Mouse (Mus musculus) embryo, embryonic 11 days (tissue): ENCODE results near the gene Slc25a25.

ENCODE experiments used
- DNase-seq: peaks from one replicate; pipeline ENCODE4 v3.0.0-alpha.2; 2015

The Slc25a25 gene

GRCm38 (mm10) chr2:32455101-32455500 lies 3.9 kb upstream of the Slc25a25 start:
- DNase-seq, result no peak

DNA sequence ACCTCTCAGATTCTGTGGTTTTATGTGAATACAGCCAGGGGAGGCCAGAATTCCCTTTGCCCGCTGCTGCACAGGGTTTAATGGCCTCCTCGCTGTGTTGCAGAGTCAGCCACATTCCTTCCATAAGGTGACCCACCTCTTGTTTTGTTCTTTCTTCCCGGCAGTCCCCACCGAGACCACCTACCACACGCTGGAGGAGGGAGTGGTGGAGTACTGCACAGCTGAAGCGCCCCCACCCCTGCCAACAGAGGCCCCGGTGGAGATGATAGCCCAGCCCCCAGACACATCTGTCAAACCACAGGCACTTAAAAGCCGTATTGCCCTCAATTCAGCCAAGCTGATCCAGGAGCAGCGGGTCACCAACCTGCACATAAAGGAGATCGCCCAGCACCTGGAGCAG lies 3.4 kb upstream of the Slc25a25 start:
- no peak for DNase-seq

DNA sequence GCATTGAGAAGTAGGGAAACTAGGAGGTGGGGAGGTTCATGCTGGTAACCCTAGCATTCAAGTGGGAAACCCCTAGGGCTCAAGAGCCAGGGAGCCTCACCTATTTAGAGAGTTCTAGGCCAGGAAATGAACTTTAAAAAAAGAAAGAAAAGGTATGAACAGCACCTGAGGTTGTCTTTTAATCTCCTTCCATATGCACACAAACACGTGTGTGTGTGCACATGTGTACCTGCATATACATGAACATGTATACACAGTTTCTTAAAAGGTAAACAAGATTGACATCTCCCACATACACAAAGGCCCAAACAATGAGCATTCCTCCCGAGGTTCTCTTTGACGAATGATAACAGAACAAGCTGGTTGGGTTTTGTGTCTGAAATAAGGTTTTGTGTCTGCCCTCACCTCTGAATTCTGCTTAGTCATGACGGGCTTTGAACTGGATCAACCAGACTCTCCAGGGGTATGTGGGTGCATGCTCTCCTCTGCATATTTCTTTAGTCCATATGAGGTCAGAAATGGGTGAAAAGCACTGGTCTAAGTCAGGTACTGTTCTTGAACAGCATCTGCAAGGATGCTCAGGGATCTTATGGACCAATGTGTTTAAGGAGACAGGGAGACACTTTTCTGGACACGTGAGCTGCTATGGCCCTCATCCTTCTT lies 2.5 kb upstream of the Slc25a25 start:
- no peak for DNase-seq

- no peak for DNase-seq
These were observed 1.3 kb upstream of the Slc25a25 start for GRCm38 (mm10) chr2:32452441-32452971.

DNA sequence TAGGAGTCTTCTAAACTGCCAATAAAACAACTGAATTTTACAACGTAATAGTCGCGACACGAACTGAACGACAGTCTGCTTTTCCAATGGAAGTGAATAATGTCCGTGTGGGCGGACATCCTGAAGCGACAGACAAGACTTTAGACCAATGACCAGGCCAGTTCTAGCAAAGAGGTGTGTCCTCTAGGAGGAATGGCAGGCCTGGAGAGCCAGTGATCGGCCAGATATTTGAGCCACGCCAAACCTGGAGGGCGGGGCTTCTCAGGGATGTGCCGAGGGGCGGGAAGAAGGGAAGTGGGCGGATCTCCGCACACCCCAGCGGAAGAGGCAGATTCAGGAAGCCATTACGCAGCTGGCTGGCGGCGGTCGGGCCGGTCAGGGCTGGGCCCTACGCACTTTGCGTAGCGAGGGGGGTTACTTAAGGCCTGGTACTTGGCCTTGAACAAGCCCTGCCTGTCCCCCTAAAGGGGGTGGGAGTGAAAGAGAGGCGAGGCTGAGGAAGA lies 676 bp upstream of the Slc25a25 start:
- DNase-seq, result peak; percentile 99

DNA sequence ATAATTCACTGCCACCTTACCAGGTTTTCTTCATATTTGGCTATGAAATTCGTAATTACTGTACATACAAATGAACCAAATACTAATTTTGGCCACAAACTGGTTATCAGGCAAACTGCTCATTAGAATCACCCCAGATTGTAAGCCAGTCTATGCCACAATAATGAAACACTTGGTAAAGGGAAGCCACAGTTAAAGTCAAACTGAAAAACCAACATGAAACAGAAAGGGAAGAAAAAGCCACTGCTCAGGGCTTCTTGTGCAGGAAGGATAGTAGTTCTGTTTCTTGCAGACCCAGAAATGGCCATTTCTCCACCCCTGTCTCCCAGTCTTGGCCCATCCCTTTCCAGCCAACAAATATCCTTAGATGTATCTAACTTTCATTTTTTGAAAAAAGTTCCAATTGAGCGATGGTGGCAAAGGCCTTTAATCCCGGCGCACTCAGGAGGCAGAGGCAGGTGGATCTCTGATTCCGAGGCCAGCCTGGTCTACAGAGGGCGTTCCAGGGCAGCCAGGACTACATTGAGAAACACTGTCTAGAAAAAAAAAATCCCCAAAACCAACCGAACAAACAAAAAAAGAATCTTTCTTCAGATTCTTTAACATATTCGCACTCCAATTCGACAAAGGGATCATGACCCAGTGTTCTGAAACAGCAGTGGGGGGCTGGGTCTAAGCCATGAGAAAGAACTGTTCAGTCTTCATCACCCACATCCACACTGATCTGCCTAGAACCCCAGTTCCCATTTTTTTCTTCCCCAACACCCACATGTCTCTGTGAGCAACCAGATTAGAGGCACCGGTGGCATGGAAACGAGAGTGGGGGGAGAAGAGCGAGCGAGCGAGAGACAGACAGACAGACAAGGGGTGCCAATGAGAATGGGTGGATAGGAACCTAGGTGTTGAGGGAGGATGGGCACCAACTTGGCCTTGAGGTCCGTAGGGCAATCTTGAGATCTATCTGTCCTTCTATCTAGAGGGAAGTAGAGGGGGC lies 1.2 kb downstream of the Slc25a25 start, which contains the start of gene Naif1:
TSS of gene Naif1 (plus strand) at position 697 of the 994 bp plus-strand sequence.
- DNase-seq, result no peak

- DNase-seq, result no peak
These were observed 2.8 kb downstream of the Slc25a25 start for GRCm38 (mm10) chr2:32448480-32448879.

DNA sequence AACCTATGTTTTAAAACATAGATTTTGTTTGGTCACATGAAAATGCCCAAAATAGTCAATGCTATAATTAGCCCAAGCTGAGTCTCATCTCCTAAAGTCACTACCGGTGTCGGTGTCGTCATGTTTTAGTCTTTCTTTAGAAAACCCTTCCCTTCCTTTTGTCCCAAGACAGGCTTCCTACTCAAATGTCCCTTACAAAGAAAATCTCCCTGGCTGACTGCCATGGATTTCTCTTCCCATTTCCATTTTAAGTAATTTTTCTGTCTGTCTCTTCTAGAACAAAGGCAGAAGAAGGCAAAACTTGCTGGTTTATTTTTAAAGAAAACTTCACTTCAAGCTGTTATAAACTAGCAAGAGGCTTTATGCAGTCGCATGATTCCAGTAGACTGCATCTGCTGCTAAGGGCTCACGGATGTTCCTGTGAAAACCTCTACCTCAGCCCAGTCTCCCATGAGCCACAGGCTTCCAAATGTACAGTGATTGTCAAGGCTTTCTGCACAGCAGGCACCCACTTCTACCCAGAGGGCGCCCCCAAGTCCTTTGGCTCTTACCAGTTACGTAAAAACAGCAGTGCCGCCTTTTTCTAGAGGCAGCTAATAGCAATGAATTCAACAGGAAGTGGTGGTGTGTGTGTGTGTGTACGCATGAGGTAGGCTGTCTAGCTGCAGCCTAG lies 3.8 kb downstream of the Slc25a25 start:
- no peak for DNase-seq

DNA sequence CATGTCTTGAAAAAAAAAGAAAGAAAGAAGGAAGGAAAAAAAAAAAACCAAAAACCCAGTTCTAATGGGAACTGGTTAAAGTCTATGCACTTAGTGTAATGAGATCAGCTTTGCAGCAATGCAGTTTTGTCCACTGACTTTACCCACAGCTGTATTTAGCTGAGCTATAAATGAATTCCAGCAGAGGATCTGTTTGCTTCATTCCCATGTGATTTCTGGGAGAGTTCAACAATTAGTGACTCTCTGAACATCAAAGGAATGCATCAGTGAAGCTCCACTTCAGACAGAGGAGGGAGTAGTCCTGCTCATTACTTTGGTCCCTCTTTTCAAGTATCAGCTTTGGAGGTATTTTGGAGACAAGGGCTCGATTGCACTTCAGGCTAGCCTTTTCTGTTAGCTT lies 5.7 kb downstream of the Slc25a25 start:
- no peak for DNase-seq

GRCm38 (mm10) chr2:32441550-32441949 lies 9.7 kb downstream of the Slc25a25 start:
- DNase-seq, result no peak

DNA sequence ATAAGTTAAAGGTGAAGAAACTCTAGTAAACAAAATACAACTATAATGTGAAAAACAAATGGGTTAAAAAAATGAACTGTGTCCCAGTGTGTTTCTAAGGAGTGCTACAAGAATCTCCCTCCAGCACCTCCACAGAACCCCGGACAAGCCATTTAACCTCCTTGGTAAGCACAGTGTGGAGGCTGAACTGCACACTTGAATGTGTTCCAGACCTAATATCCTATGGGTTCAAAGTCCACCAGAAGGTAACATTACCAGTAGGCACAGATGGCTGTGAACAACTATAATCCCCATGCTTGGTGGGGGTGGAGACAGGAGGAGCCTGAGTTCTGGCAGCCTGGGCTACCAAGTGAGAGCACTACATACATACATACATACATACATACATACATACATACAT lies 10.6 kb downstream of the Slc25a25 start:
- DNase-seq, result no peak

DNA sequence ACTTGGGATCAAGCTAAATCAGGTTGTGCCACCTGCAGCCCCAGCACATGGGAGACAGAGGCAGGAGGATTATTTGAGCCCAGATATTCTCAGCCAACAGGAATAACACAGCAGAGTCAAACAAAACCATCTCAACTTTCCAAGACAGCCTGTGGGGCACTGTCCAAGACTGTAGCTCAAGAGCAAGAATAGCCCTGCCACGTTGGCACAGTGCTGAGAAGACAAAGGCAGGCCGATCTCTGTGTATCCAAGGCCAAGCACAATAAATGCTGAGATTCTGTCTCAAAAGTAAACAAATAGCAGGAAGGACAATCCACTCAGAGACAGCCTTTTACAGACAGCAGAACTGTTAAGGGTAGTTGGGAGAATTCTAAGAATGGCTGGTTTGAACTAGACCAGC lies 11.1 kb downstream of the Slc25a25 start:
- DNase-seq, result no peak

- no peak for DNase-seq
These were observed 12.1 kb downstream of the Slc25a25 start for GRCm38 (mm10) chr2:32439177-32439576.

DNA sequence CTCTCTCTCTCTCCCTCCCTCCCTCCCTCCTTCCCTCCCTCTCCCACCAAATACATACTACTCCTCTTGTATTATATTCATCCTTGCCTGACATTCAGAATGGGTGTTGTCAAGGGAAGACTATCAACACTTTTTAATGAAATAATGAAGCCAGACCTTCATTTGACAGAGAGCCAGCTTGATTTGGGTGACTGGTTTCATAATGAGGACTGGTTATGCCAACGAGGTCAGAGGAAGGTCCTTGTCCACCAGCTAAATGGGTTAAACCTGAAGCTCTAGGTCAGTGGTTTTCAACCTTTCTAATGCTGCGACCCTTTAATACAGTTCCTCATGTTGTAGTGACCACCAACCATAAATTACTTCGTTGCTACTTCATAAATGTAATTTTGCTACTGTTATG lies 12.5 kb downstream of the Slc25a25 start:
- no peak for DNase-seq

DNA sequence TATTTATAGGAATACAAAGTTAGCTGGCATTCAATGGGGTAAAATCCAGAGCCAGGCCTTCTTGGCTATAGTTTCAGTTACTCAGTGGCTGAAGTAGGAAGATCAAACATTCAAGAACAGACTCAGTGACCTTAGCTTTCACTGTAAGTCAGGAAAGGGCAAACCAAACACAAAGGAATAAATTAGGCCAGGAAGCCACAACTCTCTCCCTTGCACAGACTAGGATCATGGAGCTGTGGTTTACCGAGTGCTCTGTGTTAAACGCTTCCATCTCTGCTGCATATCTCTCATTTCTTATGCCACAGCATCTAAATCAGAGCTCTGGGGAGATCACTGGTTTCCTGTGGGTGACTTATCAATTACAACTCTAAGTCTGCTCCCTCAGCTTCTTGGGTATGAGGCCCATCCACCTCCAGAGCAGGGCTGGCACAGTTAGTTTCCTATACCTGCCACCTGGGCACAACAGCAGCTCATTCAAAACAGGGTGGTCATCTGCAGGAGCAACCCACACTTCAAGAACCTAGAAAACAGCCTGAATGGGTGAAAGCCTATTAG lies 13.6 kb downstream of the Slc25a25 start:
- no peak for DNase-seq

DNA sequence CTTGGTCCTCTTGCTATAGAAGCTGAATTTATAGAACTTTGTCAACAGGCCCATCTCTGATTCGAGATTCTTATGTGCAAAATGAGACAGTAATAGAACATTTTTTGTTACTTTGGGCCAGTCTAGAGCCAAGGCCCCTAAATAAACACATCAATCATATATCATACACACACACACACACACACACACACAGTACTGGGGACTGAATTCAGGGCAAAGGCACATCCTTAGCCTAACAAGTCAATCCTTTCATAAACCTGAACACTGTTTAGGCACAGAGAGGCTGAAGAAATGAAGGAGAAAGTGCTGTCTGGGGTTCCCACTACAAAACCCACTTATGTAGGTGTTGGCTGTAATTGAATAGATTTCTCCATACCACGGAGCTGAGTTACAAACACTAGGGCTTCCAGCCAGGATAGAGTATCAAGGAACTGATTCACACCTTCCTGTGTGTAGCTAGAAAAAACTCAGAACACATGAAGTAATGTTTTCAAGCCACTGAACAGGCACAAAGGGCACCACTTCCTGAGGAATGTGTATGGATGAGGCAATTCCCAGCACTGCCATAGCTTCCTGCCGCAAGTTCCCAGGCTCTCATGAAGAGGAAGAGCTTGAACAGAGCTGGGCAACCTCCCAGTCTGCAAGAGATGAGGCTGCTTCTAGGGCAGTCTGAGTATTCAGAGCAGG lies 14.4 kb downstream of the Slc25a25 start:
- peak; percentile 34 for DNase-seq

DNA sequence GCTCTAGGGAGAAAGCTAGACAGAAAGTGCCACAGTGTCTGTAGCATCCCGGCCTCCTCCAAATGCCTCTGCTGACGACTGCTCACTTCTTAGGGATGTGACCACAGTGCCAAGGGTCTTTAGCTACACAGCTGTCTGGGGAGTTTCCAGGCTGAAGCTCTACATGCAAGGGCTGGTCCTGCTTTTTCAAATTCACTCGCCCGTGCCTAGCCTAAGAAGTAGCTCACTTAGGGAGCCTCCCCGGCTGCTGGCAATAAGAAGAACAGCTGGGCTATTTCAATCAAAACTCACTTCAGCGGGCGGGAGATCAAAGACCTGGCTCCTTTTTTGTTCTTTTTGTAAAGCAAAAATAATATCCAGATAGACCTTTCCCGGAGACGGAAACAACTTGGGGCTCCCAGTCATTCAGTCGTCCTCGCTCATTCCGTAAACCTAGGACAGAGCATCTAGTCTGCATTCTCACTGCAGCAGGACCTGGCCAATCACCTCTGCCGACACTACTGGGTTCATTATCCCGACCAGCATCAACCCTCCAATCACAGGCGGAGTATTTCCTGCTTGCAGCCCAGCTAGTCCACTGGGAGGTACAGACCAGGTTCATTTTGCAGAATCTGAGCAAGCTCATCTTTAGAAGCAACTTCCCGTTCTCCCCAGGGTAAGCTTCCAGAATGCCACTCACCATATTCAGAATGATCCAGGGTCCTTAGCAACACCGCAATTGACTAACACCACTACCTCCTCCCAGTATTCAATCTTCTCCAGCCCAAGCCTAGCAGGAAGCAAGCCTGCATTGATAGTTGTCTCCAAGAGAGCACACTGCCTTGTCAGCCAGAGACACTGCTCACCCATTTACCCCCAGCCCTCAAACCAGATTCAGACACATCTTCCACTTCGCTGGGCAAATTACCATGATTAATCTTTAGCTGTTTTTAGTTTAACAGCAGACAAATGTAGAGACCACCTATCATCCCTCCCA lies 20.3 kb downstream of the Slc25a25 start:
- DNase-seq, result peak; percentile 94

GRCm38 (mm10) chr2:32429215-32429891 lies 21.9 kb downstream of the Slc25a25 start:
- DNase-seq, result no peak

- no peak for DNase-seq
These were observed 23.0 kb downstream of the Slc25a25 start for GRCm38 (mm10) chr2:32428262-32428722.

GRCm38 (mm10) chr2:32427720-32428119 lies 23.5 kb downstream of the Slc25a25 start:
- no peak for DNase-seq
